Mouse (Mus musculus) heart, adult 2 months (tissue): ENCODE results near the gene Tshz2. TPM values are rescaled to one million over a fixed set of nuclear protein-coding genes. Genes with fewer than 3 reads are reported as not detected.
A peak's percentile ranks its signal among the peaks of the same experiment; 100 is the strongest.

Source experiments
- DNase-seq, 2 experiments: peaks; one replicate each; pipeline ENCODE4 v3.0.0; 2021
- H3K27ac ChIP-seq: fragments of 200-600 bp; 2 replicates; pipeline ENCODE4 v1.8.1; 2022
- H3K27me3 ChIP-seq: fragments of 200-500 bp; 2 replicates; pipeline ENCODE4 v1.6.1; 2012; ENCODE audit warnings: mild to moderate bottlenecking, low read length, inconsistent platforms, mixed read lengths; ENCODE audit not compliant: control insufficient read depth, insufficient read depth
- H3K36me3 ChIP-seq: fragments of 200-500 bp; 2 replicates; pipeline ENCODE4 v1.6.1; 2012; ENCODE audit warnings: low read length, inconsistent platforms; ENCODE audit not compliant: control insufficient read depth, insufficient read depth
- H3K4me1 ChIP-seq: fragments of 200-500 bp; 2 replicates; pipeline ENCODE4 v1.6.1; 2011; ENCODE audit warnings: low read length; ENCODE audit not compliant: control insufficient read depth, insufficient read depth
- H3K4me3 ChIP-seq: fragments of 200-600 bp; 2 replicates; pipeline ENCODE4 v1.8.1; 2022
- H3K79me2 ChIP-seq: fragments of 200-500 bp; replicated peaks from 2 replicates; pipeline ENCODE4 v1.6.1; 2012; ENCODE audit warnings: mild to moderate bottlenecking, inconsistent platforms, low read length, moderate library complexity, mixed read lengths; ENCODE audit not compliant: control insufficient read depth, insufficient read depth
- H3K9ac ChIP-seq: fragments of 200-500 bp; 2 replicates; pipeline ENCODE4 v1.6.1; 2012; ENCODE audit warnings: low read depth, mild to moderate bottlenecking, control low read depth, inconsistent platforms, low read length, mixed read lengths
- CTCF ChIP-seq: fragments of 200-600 bp; IDR thresholded peaks from 2 replicates; pipeline ENCODE4 v1.8.1; 2022; ENCODE audit warnings: antibody characterized with exemption, mild to moderate bottlenecking, moderate library complexity
- EP300 ChIP-seq: fragments of 200-500 bp; IDR thresholded peaks from 2 replicates; pipeline ENCODE4 v1.6.1; 2011; ENCODE audit warnings: low read depth, low read length, control low read depth; ENCODE audit not compliant: insufficient read depth
- POLR2A ChIP-seq: fragments of 200-500 bp; IDR thresholded peaks from 2 replicates; pipeline ENCODE4 v1.6.1; 2011; ENCODE audit warnings: mild to moderate bottlenecking, low read depth, low read length, control low read depth; ENCODE audit not compliant: insufficient read depth
- WGBS: fragments of 180-500 bp; shearing (Covaris S2); methylation state at CpG from one replicate; pipeline ENCODE4 v1.1.7; 2018; 5-methylcytosine and 5-hydroxymethylcytosine counted together
- intact Hi-C: fragments of 180-260 bp; cut with DNase I; formaldehyde crosslinking; loops from one replicate; pipeline ENCODE4 v1.15.1; 2025
- polyA plus RNA-seq: library from polyadenylated mRNA; depleted of rRNA; stranded (reverse); fragments of >200 nt; gene quantifications from 2 replicates; pipeline ENCODE4 v1.2.3, GENCODE M21; 2012
- total RNA-seq, 2 experiments: library from RNA; stranded (reverse); gene quantifications; 2 replicates each; pipeline ENCODE4 v1.2.3; 2021

The Tshz2 gene
- total and polyA plus RNA-seq, 3 experiments, result 8.2 to 12.9 (median 12.1) TPM

DNA sequence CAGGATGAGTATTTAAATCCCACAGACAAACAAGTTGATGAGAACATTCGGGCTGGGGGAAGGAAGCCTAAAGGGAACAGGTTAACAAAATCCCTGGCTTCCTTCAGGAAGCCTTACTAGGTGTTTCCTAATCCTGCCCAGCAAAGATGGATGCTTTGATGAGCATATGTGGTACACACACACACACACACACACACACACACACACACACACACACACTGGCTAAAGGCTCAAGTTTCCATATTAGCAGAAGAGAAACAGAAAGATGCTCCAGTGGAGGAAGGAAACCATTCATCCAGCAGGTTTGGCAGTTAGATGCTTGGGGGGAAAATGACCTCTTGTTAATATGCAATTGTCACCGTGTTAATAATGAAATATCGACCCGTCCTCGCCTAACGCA lies 89.5 kb downstream of the Tshz2 start:
- Histone ChIP-seq H3K4me3 (no peak overlapping the region), H3K4me1 (peaks cover 11% of the 10 kb centered on the region), H3K36me3 (no peaks in the 10 kb centered on the region), H3K79me2 (no peaks in the 10 kb centered on the region; the same call in 1 of the 2 replicates), H3K9ac (no peak overlapping the region), H3K27me3 (no peaks in the 10 kb centered on the region), H3K27ac (peak overlapping the region; percentile 92)
- WGBS, result 59% methylated on average over 6 of the region's 6 CpGs
- intact Hi-C loops, result loop anchor here (2.0 to 5.0 kb wide), 4 partner anchors 28 to 90 kb away; partner anchors contain the start of gene Tshz2
- DNase-seq, result no peak
- TF ChIP-seq CTCF, result no peak
- TF ChIP-seq POLR2A, result no peak
- no peak for TF ChIP-seq EP300

- peak; percentile 47 to 57 for DNase-seq
- Histone ChIP-seq H3K27me3 (no peaks in the 10 kb centered on the region), H3K4me3 (0 out of 2 replicates have a peak overlapping the region, but pooled peaks have one; percentile 13), H3K79me2 (no peaks in the 10 kb centered on the region; the same call in 1 of the 2 replicates), H3K4me1 (peaks cover 17% of the 10 kb centered on the region), H3K9ac (peak overlapping the region; percentile 61), H3K27ac (peak overlapping the region; percentile 92), H3K36me3 (no peaks in the 10 kb centered on the region)
- intact Hi-C loops, result loop anchor here (2.0 to 5.0 kb wide), 4 partner anchors 27 to 92 kb away; partner anchors contain the start of gene Tshz2
- 24% methylated on average over 24 of the region's 24 CpGs for WGBS
- TF ChIP-seq CTCF (no peak), POLR2A (peak; percentile 18; the same call in 1 of the 2 replicates), EP300 (0 out of 2 replicates have a peak, but pooled peaks have one; percentile 8)
Measured at GRCm38 (mm10) chr2:169723645-169724462, 91.0 kb downstream of the Tshz2 start.

GRCm38 (mm10) chr2:169728651-169729280 lies 96.0 kb downstream of the Tshz2 start:
- Histone ChIP-seq H3K79me2 (no peaks in the 10 kb centered on the region; the same call in 1 of the 2 replicates), H3K4me3 (no peak overlapping the region), H3K27me3 (no peaks in the 10 kb centered on the region), H3K27ac (peak overlapping the region; percentile 20), H3K9ac (no peak overlapping the region), H3K36me3 (no peaks in the 10 kb centered on the region; the same call in 1 of the 2 replicates), H3K4me1 (peaks cover 34% of the 10 kb centered on the region)
- intact Hi-C loops, result no loop called here
- TF ChIP-seq EP300 (no peak), POLR2A (no peak), CTCF (no peak)
- WGBS, result 49% methylated on average over 16 of the region's 16 CpGs
- peak; percentile 48 to 53 for DNase-seq

GRCm38 (mm10) chr2:169730551-169730996 lies 97.8 kb downstream of the Tshz2 start:
- Histone ChIP-seq H3K36me3 (no peaks in the 10 kb centered on the region; the same call in 1 of the 2 replicates), H3K4me1 (peaks cover 30% of the 10 kb centered on the region), H3K79me2 (no peaks in the 10 kb centered on the region; the same call in 1 of the 2 replicates), H3K9ac (no peak overlapping the region), H3K27ac (peak overlapping the region; percentile 20), H3K27me3 (no peaks in the 10 kb centered on the region), H3K4me3 (no peak overlapping the region)
- intact Hi-C loops, result loop anchor here (2.0 kb wide), 1 partner anchor 14 kb away; no protein-coding TSS in a partner anchor
- WGBS, result 18% methylated on average over 7 of the region's 7 CpGs
- peak; percentile 52 to 70 for DNase-seq
- TF ChIP-seq CTCF (no peak), EP300 (peak; percentile 47; the same call in 1 of the 2 replicates), POLR2A (no peak)

GRCm38 (mm10) chr2:169734053-169734452 lies 101.2 kb downstream of the Tshz2 start:
- Histone ChIP-seq H3K4me3 (peak overlapping the region; percentile 33), H3K9ac (peak overlapping the region; percentile 58), H3K36me3 (no peaks in the 10 kb centered on the region; the same call in 1 of the 2 replicates), H3K4me1 (peaks cover 25% of the 10 kb centered on the region), H3K27me3 (no peaks in the 10 kb centered on the region), H3K79me2 (no peaks in the 10 kb centered on the region), H3K27ac (peak overlapping the region; percentile 69)
- TF ChIP-seq CTCF (no peak), EP300 (0 out of 2 replicates have a peak, but pooled peaks have one; percentile 6), POLR2A (peak; percentile 76; the same call in 1 of the 2 replicates)
- DNase-seq, result no peak
- intact Hi-C loops, result no loop called here
- WGBS, result 44% methylated on average over 7 of the region's 7 CpGs
